Mouse (Mus musculus): Measurements from ENCODE around the gene Prcp.
A peak's percentile ranks its signal among the peaks of the same experiment; 100 is the strongest.
"Not testable (repeated sequence)": the region's sequence is repeated elsewhere in the genome, so short reads cannot be mapped to it uniquely, and the experiment has no call there.

Gene Prcp

GRCm38 (mm10) chr7:92890618-92891230 lies 16.5 kb downstream of the Prcp start:
- DNase-seq, result no peak

GRCm38 (mm10) chr7:92893478-92893877 lies 19.2 kb downstream of the Prcp start:
- DNase-seq, result no peak

GRCm38 (mm10) chr7:92896036-92896435 lies 21.8 kb downstream of the Prcp start:
- DNase-seq, result no peak

- no peak for DNase-seq
Measured at GRCm38 (mm10) chr7:92897021-92897420, 22.8 kb downstream of the Prcp start.

- peak; percentile 80 for DNase-seq
Measured at GRCm38 (mm10) chr7:92903360-92904038, 29.2 kb downstream of the Prcp start.

- not testable (repeated sequence) for DNase-seq
Measured at GRCm38 (mm10) chr7:92904285-92904684, 30.0 kb downstream of the Prcp start.

GRCm38 (mm10) chr7:92920172-92920856 lies 46.0 kb downstream of the Prcp start:
- no peak for DNase-seq

GRCm38 (mm10) chr7:92920857-92921172 lies 46.5 kb downstream of the Prcp start:
- no peak for DNase-seq

GRCm38 (mm10) chr7:92932792-92933191 lies 58.5 kb downstream of the Prcp start:
- DNase-seq, result no peak

GRCm38 (mm10) chr7:92933308-92933948 lies 59.2 kb downstream of the Prcp start:
- not testable (repeated sequence) for DNase-seq

- DNase-seq, result no peak
Measured at GRCm38 (mm10) chr7:92936747-92937146, 62.5 kb downstream of the Prcp start.

GRCm38 (mm10) chr7:92937955-92938354 lies 63.7 kb downstream of the Prcp start:
- peak; percentile 22 for DNase-seq

- DNase-seq, result no peak
Measured at GRCm38 (mm10) chr7:92939776-92940175, 65.5 kb downstream of the Prcp start.

GRCm38 (mm10) chr7:92950775-92951174 lies 76.5 kb downstream of the Prcp start:
- DNase-seq, result no peak

GRCm38 (mm10) chr7:92952210-92952609 lies 77.9 kb downstream of the Prcp start:
- DNase-seq, result no peak

GRCm38 (mm10) chr7:92959758-92960157 lies 85.5 kb downstream of the Prcp start:
- DNase-seq, result no peak

- DNase-seq, result no peak
Measured at GRCm38 (mm10) chr7:92961876-92962275, 87.6 kb downstream of the Prcp start.

- DNase-seq, result no peak
Measured at GRCm38 (mm10) chr7:92964754-92965501, 90.7 kb downstream of the Prcp start.

GRCm38 (mm10) chr7:92967381-92968127 lies 93.3 kb downstream of the Prcp start:
- no peak for DNase-seq

GRCm38 (mm10) chr7:92977429-92977828 lies 103.2 kb downstream of the Prcp start:
- DNase-seq, result no peak

- DNase-seq, result no peak
Measured at GRCm38 (mm10) chr7:92978225-92978624, 104.0 kb downstream of the Prcp start.

- not testable (repeated sequence) for DNase-seq
Measured at GRCm38 (mm10) chr7:92978720-92979119, 104.5 kb downstream of the Prcp start.
